In genomic region chr5:111195488-111196485, GRCm38 (mm10) we compare ENCODE assay signal across 10 mouse cellular contexts.
DNase-seq lines count a peak whose midpoint lies in the region; ATAC-seq and TF ChIP-seq lines count a peak whose summit lies in the region.
"Had no signal": no experiment of that assay in that cellular context is flagged by ENCODE, and none has a peak within 500 bp of the region (broad histone marks: within the 10 kb centered on the region; RNA-seq: fewer than 3 reads in every experiment).

No protein-coding gene starts in this region.

- intact Hi-C loops in heart, adult 2 months (cut with DNase I): no loop called here

- peak overlapping the region; percentile 76 for H3K27ac ChIP-seq in forebrain, embryonic 15.5 days (replicated peaks)
- peak overlapping the region; percentile 47; the same call in 1 of the 2 replicates for H3K27ac ChIP-seq in midbrain, embryonic 16.5 days (ENCODE audit: low read length)
- no peak overlapping the region for H3K27ac ChIP-seq in heart, adult 2 months
- H3K27ac ChIP-seq: heart, embryonic 15.5 days; macrophage had no signal

- peaks cover 59% of the 10 kb centered on the region for H3K4me1 ChIP-seq in forebrain, embryonic 15.5 days
- peaks cover 54% of the 10 kb centered on the region for H3K4me1 ChIP-seq in midbrain, embryonic 16.5 days (ENCODE audit: control insufficient read depth, insufficient read depth, low read length)
- H3K4me1 ChIP-seq in heart, adult 2 months (ENCODE audit: control insufficient read depth, insufficient read depth, low read length): peaks cover 3% of the 10 kb centered on the region; the same call in 1 of the 2 replicates

- peak; percentile 39 for DNase-seq in adrenal gland, postnatal 10 days
- no peak for DNase-seq in adrenal gland, adult 8-10 months
- peak; percentile 63 for DNase-seq in T-cell, adult 2 months (ENCODE audit: low spot score)
- no peak for DNase-seq in heart, adult 2 months
- no peak for DNase-seq in kidney, adult 18-20 months

- no peak for TF ChIP-seq EP300 in heart, adult 2 months (IDR thresholded peaks at IDR 0.05; ENCODE audit: insufficient read depth, low read depth, low read length)

- WGBS in forebrain, embryonic 15.5 days: 27% methylated on average over 11 of the region's 11 CpGs
- WGBS in midbrain, embryonic 16.5 days: 53% methylated on average over 11 of the region's 11 CpGs
- WGBS in heart, adult 2 months: 61% methylated on average over 11 of the region's 11 CpGs

- no peaks in the 10 kb centered on the region for H3K9me3 ChIP-seq in forebrain, embryonic 15.5 days
- no peaks in the 10 kb centered on the region for H3K9me3 ChIP-seq in midbrain, embryonic 16.5 days (replicated peaks; ENCODE audit: control insufficient read depth, low read length, poor library complexity, severe bottlenecking)
- H3K9me3 ChIP-seq: heart, embryonic 15.5 days had no signal

- no peak overlapping the region for H3K4me2 ChIP-seq in forebrain, embryonic 15.5 days (replicated peaks)
- H3K4me2 ChIP-seq in midbrain, embryonic 16.5 days (ENCODE audit: low read length): no peak overlapping the region
- H3K4me2 ChIP-seq: heart, embryonic 15.5 days had no signal

- no peak for TF ChIP-seq POLR2A in heart, adult 2 months (IDR thresholded peaks at IDR 0.05; ENCODE audit: insufficient read depth, low read depth, low read length)

- peak; percentile 83 for ATAC-seq in forebrain, embryonic 15.5 days (replicated peaks)
- ATAC-seq in midbrain, embryonic 16.5 days: peak; percentile 51; the same call in 1 of the 2 replicates
- ATAC-seq in megakaryocyte progenitor cell, adult 5-6 weeks (replicated peaks; ENCODE audit: poor library complexity): no peak

- H3K9ac ChIP-seq in forebrain, embryonic 15.5 days (replicated peaks): no peak overlapping the region
- 0 out of 2 replicates have a peak overlapping the region, but pooled peaks have one; percentile 30 for H3K9ac ChIP-seq in midbrain, embryonic 16.5 days (ENCODE audit: low read depth, low read length)
- H3K9ac ChIP-seq in heart, adult 2 months (ENCODE audit: low read depth, low read length): no peak overlapping the region
- H3K9ac ChIP-seq: heart, embryonic 15.5 days had no signal

- TF ChIP-seq CTCF in heart, adult 2 months (IDR thresholded peaks at IDR 0.05): no peak

- no peaks in the 10 kb centered on the region for H3K36me3 ChIP-seq in forebrain, embryonic 15.5 days
- H3K36me3 ChIP-seq in midbrain, embryonic 16.5 days (ENCODE audit: control insufficient read depth, insufficient read depth, low read length): no peaks in the 10 kb centered on the region
- no peaks in the 10 kb centered on the region for H3K36me3 ChIP-seq in heart, adult 2 months (ENCODE audit: control insufficient read depth, insufficient read depth, low read length)
- H3K36me3 ChIP-seq: heart, embryonic 15.5 days had no signal

- no peaks in the 10 kb centered on the region for H3K27me3 ChIP-seq in forebrain, embryonic 15.5 days
- H3K27me3 ChIP-seq in midbrain, embryonic 16.5 days (ENCODE audit: control insufficient read depth, insufficient read depth, low read depth, low read length): no peaks in the 10 kb centered on the region; the same call in 1 of the 2 replicates
- H3K27me3 ChIP-seq in heart, adult 2 months (ENCODE audit: control insufficient read depth, insufficient read depth, low read length): no peaks in the 10 kb centered on the region

- no peaks in the 10 kb centered on the region for H3K79me2 ChIP-seq in heart, adult 2 months (replicated peaks; ENCODE audit: control insufficient read depth, insufficient read depth, low read length)

- no peak overlapping the region for H3K4me3 ChIP-seq in forebrain, embryonic 15.5 days
- H3K4me3 ChIP-seq in midbrain, embryonic 16.5 days (ENCODE audit: low read depth, low read length): no peak overlapping the region
- no peak overlapping the region for H3K4me3 ChIP-seq in heart, adult 2 months
- H3K4me3 ChIP-seq: heart, embryonic 15.5 days had no signal

Comparison
In these comparisons a context has a peak if more than half of its experiments do, and no peak if none do; other contexts are left out.
1. DNase-seq: peak in adrenal gland, postnatal 10 days (single experiment) and T-cell, adult 2 months (single experiment); none in adrenal gland, adult 8-10 months (single experiment), heart, adult 2 months (0 of 2) and kidney, adult 18-20 months (single experiment).